Mouse (Mus musculus) megakaryocyte, embryonic 14.5 days (primary cell): ENCODE measurements around the gene BC005537. TPM values are rescaled to one million over a fixed set of nuclear protein-coding genes. Genes with fewer than 3 reads are reported as not detected.

Experiments used
- H3K27me3 ChIP-seq: replicated peaks from 2 replicates; pipeline ENCODE3; 2012; ENCODE audit warnings: inconsistent platforms
- H3K36me3 ChIP-seq: replicated peaks from 2 replicates; pipeline ENCODE3; 2012; ENCODE audit warnings: low read length, inconsistent platforms, mixed read lengths
- H3K4me1 ChIP-seq: 2 replicates; pipeline ENCODE4 v1.6.1; 2012; ENCODE audit warnings: inconsistent platforms
- H3K4me3 ChIP-seq: replicated peaks from 2 replicates; pipeline ENCODE3; 2012; ENCODE audit warnings: moderate library complexity, mild to moderate bottlenecking, inconsistent platforms
- H3K9me3 ChIP-seq: 2 replicates; pipeline ENCODE4 v1.6.1; 2012; ENCODE audit warnings: inconsistent platforms
- FLI1 ChIP-seq: IDR thresholded peaks from 2 replicates; pipeline ENCODE4 v1.6.1; 2012; ENCODE audit warnings: low read length, inconsistent platforms, mixed read lengths
- GATA1 ChIP-seq: IDR thresholded peaks from 3 replicates; pipeline ENCODE4 v1.6.1; 2012; ENCODE audit warnings: mixed read lengths, low read length, inconsistent platforms, borderline replicate concordance
- polyA plus RNA-seq: library from polyadenylated mRNA; stranded (reverse); fragments of >175 nt; gene quantifications from 2 replicates; pipeline ENCODE4 v1.2.3, GENCODE M21; 2012; ENCODE audit warnings: low replicate concordance; ENCODE audit not compliant: insufficient read depth

Gene BC005537
- polyA plus RNA-seq, 1 experiment = 32.0 TPM

DNA sequence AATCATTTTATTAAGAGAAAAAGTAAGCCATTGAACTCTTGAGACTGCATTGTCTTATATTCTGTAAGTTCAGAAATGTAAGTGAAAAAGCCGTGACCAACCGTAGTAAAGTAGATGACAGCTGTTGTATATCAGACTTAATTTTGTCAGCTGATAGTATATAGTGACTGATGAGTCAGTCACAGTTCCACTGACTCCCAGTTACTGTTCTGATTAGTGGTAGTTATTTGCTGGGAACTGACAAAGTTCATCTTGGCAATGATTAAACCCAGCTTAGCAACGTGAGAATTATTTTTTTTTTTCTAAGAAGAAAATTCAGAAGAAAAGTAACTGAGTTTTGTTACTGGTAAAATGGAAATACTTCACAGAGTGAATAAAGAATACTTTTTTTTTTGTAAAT, 40.2 kb downstream of the BC005537 start:
- H3K27me3 ChIP-seq = peaks cover 13% of the 10 kb centered on the region
- TF ChIP-seq FLI1 (no peak), GATA1 (no peak)
- no peaks in the 10 kb centered on the region for H3K9me3 ChIP-seq
- H3K4me1 ChIP-seq = peaks cover 14% of the 10 kb centered on the region
- peaks cover 41% of the 10 kb centered on the region for H3K36me3 ChIP-seq
- H3K4me3 ChIP-seq = no peak overlapping the region

DNA sequence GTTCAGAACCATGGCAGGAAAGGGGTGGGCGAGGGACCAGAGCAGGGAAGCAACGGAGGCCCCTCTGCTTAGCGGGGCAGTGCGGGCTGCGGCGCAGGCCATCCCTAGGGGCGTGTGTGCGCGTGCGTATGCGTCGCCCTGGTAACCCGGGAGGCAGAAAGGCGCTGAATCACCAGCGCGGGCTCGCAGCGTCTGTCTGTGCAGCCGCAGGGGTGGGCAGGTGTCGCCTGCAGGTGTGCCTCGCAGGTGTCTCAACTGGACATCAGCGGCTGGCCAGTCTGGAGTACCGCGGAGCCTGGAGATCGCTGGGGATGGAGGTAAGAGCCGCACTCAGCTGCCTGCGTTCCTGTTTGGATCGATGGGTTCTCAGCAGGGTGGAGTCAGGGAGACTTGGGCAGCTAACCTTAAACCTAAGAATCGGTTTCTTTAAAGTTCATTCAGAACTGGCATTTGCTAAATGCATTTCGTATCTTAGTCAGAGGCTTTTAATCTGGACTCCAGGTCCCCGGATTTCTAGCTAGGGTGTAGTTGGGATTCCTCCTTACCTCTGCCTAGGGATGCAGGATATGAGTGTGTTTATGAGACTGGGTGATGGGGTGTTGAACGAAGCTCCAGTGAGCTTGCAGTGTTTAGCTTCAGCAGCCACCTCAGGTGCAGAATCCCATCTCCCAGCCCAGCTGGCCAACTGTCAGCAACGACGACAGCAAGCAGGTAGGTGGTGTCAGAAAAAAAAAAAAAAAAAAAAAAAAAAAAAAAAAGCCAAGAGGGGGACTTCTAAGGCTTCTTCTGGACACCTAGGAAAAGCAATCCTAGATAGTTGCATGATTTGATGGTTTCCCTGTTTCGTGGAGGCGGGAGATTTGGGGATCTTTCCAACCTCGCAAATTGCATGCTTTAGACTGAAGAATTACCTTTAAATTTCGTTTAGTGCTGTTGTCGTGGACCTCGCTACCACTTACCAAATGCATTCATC, 43.8 kb downstream of the BC005537 start, which contains the start of gene D130043K22Rik:
TSS of gene D130043K22Rik (plus strand) at position 153 of the 973 bp plus-strand sequence.
- peaks cover 9% of the 10 kb centered on the region for H3K4me1 ChIP-seq
- H3K4me3 ChIP-seq = peak within 1 kb of the TSS; percentile 88
- TF ChIP-seq FLI1 (no peak), GATA1 (no peak)
- peaks cover 22% of the 10 kb centered on the region for H3K27me3 ChIP-seq
- H3K9me3 ChIP-seq = no peaks in the 10 kb centered on the region
- peaks cover 17% of the 10 kb centered on the region for H3K36me3 ChIP-seq

DNA sequence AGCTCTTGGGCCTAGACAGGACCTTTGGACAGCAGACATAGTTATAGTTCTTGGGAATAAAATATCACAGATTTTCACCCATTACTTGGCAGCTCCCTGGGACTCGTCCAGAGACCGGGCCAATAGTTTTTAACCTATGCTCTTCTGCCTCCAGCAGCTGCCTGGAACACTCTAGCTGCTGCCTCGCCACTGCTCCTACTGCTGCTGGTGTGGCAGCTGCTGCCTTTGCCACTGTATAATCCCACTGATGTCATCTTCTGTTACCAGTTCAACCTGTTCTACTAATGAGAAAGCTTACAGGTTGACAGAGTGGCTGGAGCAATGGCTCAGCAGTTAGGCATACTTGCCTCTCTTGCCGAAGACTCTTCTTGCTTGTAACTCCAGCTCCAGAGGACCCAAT, 47.9 kb downstream of the BC005537 start:
- Histone ChIP-seq H3K4me1 (peaks cover 31% of the 10 kb centered on the region), H3K27me3 (peaks cover 23% of the 10 kb centered on the region), H3K36me3 (no peaks in the 10 kb centered on the region), H3K4me3 (no peak overlapping the region), H3K9me3 (no peaks in the 10 kb centered on the region)
- TF ChIP-seq FLI1 (no peak), GATA1 (no peak)

DNA sequence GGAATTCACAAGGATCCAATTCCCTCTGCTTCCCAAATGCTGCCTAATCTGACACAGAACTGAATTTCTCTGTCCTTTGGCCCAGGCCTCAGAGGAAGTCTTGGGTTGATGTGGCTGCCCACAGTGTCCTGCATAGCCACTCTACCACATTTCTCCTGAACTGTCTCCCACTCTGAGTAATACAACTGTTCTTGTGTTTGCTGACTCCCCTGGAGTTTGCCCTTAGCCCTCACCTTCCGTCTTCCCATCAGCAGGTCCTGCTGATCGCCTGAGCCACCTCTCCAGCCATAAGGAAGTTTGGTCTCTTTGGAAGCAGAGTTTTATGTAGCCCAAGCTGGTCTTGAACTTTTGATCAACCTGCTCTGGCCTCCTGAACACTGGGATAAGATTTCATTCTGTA, 50.5 kb downstream of the BC005537 start:
- TF ChIP-seq FLI1 (no peak), GATA1 (no peak)
- Histone ChIP-seq H3K27me3 (peaks cover 23% of the 10 kb centered on the region), H3K36me3 (no peaks in the 10 kb centered on the region)

DNA sequence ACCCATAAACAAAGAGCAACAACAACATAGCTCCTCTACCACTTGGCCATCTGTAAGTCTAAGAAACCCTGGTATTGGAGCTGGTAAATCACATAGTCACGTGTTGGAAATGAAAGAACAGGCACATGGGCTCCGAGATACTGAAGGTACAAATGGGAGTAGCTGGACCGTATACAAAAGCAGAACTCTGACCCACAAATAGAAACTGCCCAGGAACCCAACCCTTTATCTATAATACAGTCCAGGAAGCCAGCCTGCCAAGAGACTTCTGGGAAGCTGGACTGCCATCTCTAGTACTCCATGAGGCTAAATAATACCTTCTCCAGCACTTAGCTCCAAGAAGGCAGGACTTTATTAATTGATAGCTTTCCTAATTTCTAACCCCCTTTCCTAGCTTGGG, 51.1 kb downstream of the BC005537 start:
- H3K36me3 ChIP-seq = no peaks in the 10 kb centered on the region
- H3K27me3 ChIP-seq = peaks cover 28% of the 10 kb centered on the region
- H3K4me1 ChIP-seq = peaks cover 22% of the 10 kb centered on the region
- no peaks in the 10 kb centered on the region for H3K9me3 ChIP-seq
- no peak for TF ChIP-seq GATA1
- TF ChIP-seq FLI1 = no peak
- H3K4me3 ChIP-seq = no peak overlapping the region

More for the DNA sequence above, 50.5 kb downstream of the BC005537 start:
- H3K9me3 ChIP-seq = no peaks in the 10 kb centered on the region
- peak overlapping the region; percentile 21 for H3K4me3 ChIP-seq
- H3K4me1 ChIP-seq = peaks cover 22% of the 10 kb centered on the region

DNA sequence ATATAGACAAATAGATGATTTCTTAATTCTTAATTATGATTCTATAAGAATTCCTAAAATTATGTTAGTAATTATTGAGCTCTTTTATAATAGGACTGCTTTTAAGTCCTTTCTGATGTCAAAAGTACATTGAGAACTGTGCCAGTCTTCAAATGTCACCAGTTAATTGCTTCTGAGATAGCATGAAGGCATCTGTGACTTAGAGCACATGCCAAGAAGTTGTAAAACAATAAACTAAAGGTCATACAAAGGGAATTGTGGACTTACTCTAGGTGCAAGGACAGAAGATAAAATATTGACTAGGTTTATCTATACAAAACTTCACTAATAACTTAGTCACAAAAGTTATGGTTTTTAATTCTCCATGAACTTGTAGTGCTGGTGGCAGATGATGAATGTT, 57.7 kb downstream of the BC005537 start:
- peaks cover 8% of the 10 kb centered on the region for H3K4me1 ChIP-seq
- no peak overlapping the region for H3K4me3 ChIP-seq
- H3K36me3 ChIP-seq = no peaks in the 10 kb centered on the region
- H3K27me3 ChIP-seq = peaks cover 38% of the 10 kb centered on the region
- TF ChIP-seq GATA1 = no peak
- no peak for TF ChIP-seq FLI1
- peaks cover 4% of the 10 kb centered on the region for H3K9me3 ChIP-seq

DNA sequence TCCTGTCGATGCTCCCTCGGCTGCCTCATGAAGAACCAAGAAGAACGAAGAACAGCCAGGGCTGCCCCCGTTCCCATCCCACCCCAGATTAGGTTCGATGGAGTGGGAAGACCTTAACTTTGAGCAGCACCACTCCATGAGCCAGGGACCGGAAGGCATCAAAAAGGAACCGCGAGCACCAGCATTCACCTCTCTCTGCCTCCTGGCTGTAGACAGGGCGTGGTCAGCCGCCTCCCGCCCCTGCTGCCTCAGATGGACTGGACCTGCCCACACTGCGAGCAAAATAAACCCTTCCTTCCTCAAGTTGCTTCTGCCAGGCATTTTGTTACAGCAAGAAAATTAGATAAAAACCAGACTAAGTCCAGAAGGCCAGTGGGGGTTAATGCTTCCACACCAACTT, 59.6 kb downstream of the BC005537 start:
- Histone ChIP-seq H3K9me3 (peaks cover 4% of the 10 kb centered on the region), H3K4me1 (peaks cover 11% of the 10 kb centered on the region)

DNA sequence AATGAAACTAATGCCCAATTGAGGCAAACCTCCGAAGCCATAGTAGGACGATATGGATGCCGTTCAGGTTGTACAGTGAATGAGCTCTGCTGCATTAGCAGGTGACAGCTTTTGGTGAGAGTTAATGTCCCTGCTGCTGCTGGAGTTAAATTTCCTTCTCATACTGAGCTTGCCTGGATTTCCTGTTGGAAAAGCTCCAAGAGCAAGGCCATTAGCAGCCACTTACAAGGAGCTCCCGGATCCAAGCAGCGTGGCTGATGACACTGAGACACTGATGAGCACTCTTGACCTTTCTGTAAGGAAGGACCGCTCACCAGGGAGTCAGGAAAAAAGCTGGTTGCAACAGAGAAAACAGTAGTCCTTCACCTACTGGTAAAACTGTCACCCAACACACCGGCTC, 60.6 kb downstream of the BC005537 start:
- Histone ChIP-seq H3K4me1 (peaks cover 16% of the 10 kb centered on the region), H3K4me3 (no peak overlapping the region), H3K36me3 (no peaks in the 10 kb centered on the region), H3K9me3 (peaks cover 4% of the 10 kb centered on the region), H3K27me3 (peaks cover 29% of the 10 kb centered on the region)
- TF ChIP-seq FLI1 (no peak), GATA1 (no peak)

More for the DNA sequence above, 59.6 kb downstream of the BC005537 start:
- no peak for TF ChIP-seq FLI1
- no peak for TF ChIP-seq GATA1
- H3K36me3 ChIP-seq = no peaks in the 10 kb centered on the region
- H3K4me3 ChIP-seq = no peak overlapping the region
- H3K27me3 ChIP-seq = peaks cover 38% of the 10 kb centered on the region

DNA sequence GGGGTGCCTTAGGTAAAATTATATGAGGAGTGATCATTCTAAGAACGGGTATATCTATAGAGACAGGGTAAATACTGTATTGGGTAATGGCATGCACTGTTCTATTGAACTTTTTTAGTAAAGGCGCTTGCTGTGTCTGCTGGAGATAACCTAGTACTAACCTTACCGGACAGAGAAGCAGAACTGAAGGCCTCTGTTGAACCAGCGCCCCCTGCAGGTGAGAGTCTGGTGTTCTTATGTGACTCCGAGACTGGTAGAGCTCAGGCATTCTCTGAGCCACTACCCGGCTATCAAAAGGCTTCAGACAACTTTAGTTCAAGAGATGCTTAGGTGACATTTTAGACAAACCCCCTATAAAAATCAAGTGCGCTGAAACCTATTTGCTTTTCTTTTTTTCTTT, 61.1 kb downstream of the BC005537 start:
- TF ChIP-seq FLI1 (no peak), GATA1 (no peak)
- Histone ChIP-seq H3K27me3 (peaks cover 24% of the 10 kb centered on the region), H3K4me3 (no peak overlapping the region), H3K4me1 (peaks cover 17% of the 10 kb centered on the region), H3K36me3 (no peaks in the 10 kb centered on the region), H3K9me3 (peaks cover 4% of the 10 kb centered on the region)

Other genes starting within 250 kb of the BC005537 start
- gene Ripor2, start 219.5 kb upstream of the BC005537 start, polyA plus RNA-seq = 8.1 and 12.6 TPM in 2 replicates
- gene Armh2, start 60.4 kb upstream of the BC005537 start, polyA plus RNA-seq = not detected in 2 replicates
- 6.3 TPM in 1 of 2 replicates, not detected in the other for gene Gmnn, start 39.7 kb upstream of the BC005537 start, polyA plus RNA-seq
- gene Acot13, start 29.9 kb downstream of the BC005537 start, polyA plus RNA-seq = 19.1 and 40.5 TPM in 2 replicates
- 5.8 and 20.5 TPM in 2 replicates for gene Tdp2, start 30.0 kb downstream of the BC005537 start, polyA plus RNA-seq
- gene D130043K22Rik, start 43.5 kb downstream of the BC005537 start, polyA plus RNA-seq = not detected in 2 replicates
- 0.15 TPM in 1 of 2 replicates, not detected in the other for gene Aldh5a1, start 136.0 kb downstream of the BC005537 start, polyA plus RNA-seq
- gene Gpld1, start 141.5 kb downstream of the BC005537 start, polyA plus RNA-seq = not detected in 2 replicates
- gene Mrs2, start 218.7 kb downstream of the BC005537 start, polyA plus RNA-seq = 1.9 and 2.0 TPM in 2 replicates